Mouse (Mus musculus) mesoderm, embryonic 11.5 days (tissue): ENCODE results near the gene Mpdu1.
A peak's percentile ranks its signal among the peaks of the same experiment; 100 is the strongest.
"Not testable (repeated sequence)": the region's sequence is repeated elsewhere in the genome, so short reads cannot be mapped to it uniquely, and the experiment has no call there.

ENCODE experiments used
- DNase-seq: peaks from one replicate; pipeline ENCODE4 v3.0.0-alpha.2; 2012; ENCODE audit warnings: low read depth, low spot score

The Mpdu1 gene

GRCm38 (mm10) chr11:69665457-69665960 is 3.1 kb upstream of the Mpdu1 start:
- DNase-seq = no peak

- DNase-seq = no peak
Observed at GRCm38 (mm10) chr11:69664841-69665240, 2.4 kb upstream of the Mpdu1 start.

- DNase-seq = no peak
Observed at GRCm38 (mm10) chr11:69663795-69664194, 1.4 kb upstream of the Mpdu1 start.

GRCm38 (mm10) chr11:69662967-69663671 is 677 bp upstream of the Mpdu1 start:
- no peak for DNase-seq

DNA sequence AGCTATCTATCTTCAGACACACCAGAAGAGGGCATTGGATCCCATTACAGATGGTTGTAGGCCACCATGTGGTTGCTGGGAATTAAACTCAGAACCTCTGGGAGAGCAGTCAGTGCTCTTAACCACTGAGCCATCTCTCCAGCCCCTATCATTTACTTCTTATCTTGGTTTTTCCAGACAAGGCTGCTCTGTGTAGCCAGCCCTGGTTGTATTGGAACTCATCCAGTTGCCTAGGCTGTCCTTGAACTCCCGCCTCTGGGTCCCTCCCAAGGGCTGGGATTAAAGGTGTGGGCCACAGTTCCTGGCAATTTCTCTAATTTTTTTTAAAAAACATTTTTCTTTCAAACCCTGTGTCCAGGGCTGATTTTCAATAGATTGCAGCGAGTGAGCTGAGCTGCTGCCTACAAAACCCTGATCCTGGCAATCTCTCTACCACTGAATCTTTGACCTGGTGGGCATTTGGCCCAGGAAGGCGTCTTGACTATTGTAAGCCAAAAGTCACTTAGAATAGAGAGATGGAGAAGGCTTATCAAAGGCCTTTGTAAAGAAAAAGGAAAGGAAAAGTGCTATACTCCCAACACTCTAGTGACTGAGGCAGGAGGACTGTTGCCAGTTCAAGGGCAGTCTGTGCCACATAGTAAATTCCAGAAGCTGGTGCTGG is 1.1 kb downstream of the Mpdu1 start:
- DNase-seq = no peak

- DNase-seq = no peak
Observed at GRCm38 (mm10) chr11:69657462-69657881, 5.0 kb downstream of the Mpdu1 start.

GRCm38 (mm10) chr11:69656617-69657461 is 5.6 kb downstream of the Mpdu1 start:
- peak; percentile 77 for DNase-seq

DNA sequence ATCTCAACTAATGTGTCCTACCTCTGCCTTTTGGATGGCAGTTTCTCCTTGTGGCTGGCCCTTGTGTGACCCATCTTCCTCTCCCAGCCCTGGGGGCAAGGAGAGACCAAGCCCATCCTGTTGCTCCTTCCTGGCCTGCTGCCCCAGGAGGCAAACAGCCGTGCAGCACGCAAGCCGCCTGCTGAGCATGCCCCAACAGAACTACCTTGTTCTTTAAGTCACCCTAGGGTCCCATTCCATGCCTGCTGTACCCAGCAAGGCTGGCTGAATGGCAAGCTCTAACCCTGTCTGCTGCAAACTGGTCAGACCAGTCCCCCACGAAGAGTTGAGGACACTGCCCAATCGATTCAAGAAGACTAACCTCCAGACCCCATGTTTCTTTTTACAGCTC is 6.4 kb downstream of the Mpdu1 start:
- no peak for DNase-seq

DNA sequence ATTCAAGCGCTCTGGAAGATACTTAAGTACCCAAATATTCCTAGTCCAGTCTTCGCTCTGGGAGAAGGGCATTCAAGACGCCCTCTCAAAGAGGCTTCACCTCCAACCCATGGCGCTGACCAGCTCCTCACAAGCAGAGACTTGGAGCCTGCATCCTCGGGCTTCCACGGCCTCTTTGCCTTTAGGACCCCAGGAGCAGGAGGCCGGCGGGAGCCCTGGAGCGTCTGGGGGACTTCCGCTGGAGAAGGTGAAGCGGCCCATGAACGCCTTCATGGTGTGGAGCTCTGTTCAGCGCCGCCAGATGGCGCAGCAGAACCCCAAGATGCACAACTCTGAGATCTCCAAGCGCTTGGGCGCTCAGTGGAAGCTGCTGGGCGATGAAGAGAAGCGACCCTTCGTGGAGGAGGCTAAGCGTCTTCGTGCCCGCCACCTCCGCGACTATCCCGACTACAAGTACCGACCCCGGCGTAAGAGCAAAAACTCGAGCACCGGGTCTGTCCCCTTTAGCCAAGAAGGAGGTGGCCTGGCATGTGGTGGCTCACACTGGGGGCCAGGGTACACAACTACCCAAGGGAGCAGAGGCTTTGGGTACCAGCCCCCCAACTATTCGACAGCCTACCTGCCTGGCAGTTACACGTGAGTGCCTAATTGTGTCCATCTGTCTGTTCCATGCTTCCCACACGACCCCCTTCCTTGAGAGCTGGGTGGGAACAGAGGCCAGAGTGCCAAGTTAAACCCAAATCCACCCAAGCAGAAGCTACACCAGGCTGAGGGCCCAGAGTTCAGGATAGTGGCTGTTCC is 7.0 kb downstream of the Mpdu1 start, which contains the start of gene Sox15:
Gene Sox15 (plus strand): TSS at position 51 of the 801 bp plus-strand sequence.
- peak; percentile 88 for DNase-seq

- DNase-seq = no peak
Observed at GRCm38 (mm10) chr11:69654760-69655159, 7.7 kb downstream of the Mpdu1 start.

DNA sequence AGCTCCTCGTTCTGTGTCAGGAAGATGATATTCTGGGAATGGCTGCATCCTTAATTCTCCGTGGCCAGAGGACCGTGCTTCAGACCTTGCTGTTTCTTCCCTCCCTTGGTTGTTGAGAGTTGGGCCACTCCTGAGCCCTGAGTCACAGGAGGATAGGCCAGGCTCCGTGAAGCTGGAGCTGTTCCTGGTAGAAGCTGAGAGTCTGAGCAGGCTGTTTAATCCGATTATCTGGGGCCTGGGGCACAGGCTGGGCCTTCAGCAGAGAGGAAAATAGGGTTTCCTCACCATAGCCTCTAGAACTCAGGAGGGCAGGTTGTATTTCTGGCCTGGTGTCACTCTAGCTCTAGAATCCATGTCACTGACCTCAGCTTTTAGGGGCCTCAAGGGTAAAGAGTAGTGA is 9.0 kb downstream of the Mpdu1 start:
- no peak for DNase-seq

DNA sequence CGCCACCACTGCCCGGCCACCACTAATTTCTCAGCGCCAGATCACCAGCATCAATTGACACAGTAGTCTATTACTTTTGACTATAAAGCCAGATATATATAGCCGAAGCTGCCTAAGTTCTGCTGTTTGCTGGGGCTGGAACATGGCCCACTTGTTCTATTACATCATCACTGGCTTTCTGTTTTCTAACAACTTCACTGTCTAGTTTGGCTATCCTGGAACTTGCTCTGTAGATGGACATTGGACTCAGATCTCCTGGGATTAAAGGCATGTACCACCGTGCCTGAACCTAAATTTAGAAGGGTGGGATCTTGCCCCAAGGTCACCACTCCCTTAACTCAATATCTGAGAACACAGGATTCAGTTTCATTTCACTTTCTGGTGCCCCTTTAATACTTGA is 16.6 kb downstream of the Mpdu1 start:
- DNase-seq = no peak

DNA sequence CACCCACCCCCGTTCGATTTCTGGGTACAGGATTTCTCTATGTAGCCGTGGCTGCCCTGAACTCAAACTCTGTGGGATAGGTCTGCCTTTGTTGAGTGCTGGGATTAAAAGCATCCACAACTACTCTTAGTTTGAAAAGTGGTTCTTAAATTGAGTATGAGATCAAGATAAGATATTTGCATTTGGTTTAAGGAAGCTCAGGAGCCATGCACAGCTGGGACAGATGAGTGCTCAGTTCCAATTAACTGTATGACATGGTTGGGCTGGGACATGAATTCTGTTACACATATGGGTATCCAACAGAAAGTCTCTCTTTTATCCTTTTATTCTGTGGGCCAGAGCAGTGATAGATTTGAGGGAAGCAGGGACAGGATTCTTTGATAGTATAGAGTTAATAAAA is 27.0 kb downstream of the Mpdu1 start:
- no peak for DNase-seq

- DNase-seq = peak; percentile 44
Observed at GRCm38 (mm10) chr11:69633128-69633866, 29.1 kb downstream of the Mpdu1 start.

DNA sequence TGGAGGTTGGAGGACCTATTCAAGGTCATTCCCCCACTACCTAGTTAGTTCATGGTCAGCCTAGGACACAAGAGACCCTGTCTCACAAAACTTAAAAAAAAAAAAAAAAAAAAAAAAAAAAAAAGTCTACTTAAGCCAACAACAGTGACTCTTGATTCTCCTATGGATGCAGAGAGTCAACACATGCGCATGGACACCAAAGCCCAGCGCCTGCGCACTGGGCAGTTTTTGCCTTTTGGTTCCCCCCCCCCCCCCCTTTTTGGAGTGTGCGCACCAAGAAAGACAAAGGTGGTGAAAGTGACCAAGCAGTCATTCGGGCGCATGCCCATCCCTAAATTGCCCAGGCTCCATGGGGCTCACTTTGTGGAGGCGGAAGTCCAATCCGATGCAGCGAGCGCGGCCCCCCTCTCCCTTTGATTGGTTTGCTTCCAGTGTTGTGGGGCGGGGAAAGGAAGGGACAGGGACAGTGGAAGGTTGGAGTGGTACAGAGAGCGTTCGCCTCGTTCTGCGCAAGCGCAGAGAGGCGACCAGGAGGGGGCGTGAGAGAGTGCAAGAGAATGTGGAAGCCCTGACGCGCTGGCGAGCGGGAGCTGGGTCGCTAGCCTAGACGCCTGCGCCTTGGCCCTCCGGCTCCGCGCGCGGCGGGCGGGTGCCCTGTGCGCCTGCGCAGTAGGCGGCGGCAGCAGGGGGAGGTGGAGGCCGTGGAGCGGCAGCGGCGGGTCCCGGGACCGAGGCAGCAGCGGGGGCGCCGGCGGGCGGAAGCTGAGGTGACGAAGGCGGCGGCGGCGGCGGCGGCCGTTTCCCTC is 30.0 kb downstream of the Mpdu1 start, which contains the start of gene Fxr2:
Gene Fxr2 (plus strand): TSS at position 707 of the 806 bp plus-strand sequence.
- peak; percentile 100 for DNase-seq

DNA sequence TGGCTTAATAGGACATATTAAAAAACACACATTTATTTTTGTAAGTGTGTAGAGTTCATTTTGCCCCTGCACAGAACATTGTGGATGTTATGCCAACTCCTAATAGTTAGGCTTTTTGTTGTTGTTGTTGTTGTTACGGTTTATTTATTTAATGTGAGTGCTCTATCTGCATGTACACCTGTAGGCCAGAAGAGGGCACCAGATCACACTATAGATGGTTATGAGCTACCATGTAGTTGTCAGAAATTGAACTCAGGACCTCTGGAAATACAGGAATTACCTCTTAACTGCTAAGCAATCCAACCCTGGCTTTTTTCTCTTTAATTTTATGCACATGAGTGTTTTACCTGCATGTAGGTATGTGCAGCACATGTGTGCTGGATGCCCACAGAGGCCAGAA is 32.6 kb downstream of the Mpdu1 start:
- no peak for DNase-seq

DNA sequence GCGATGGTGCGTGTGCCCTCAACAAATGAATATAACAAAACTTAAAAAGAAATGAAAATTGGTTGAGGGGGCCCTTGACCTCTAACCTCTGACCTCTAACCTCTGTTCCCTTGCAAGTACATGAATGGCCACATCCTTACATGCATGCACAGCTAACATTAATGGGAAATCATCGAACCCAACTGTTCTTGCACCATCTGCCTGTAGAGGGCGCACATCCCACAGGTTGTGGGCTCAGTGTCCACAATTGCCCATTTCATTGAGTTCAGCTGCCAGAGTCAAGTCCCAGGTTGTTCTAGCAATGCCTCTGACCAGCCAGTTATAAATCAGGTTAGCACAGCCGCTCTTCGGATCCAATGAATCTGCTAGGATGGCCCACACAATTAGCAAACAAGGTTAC is 34.2 kb downstream of the Mpdu1 start:
- peak; percentile 92 for DNase-seq

GRCm38 (mm10) chr11:69624339-69624738 is 38.1 kb downstream of the Mpdu1 start:
- DNase-seq = not testable (repeated sequence)

DNA sequence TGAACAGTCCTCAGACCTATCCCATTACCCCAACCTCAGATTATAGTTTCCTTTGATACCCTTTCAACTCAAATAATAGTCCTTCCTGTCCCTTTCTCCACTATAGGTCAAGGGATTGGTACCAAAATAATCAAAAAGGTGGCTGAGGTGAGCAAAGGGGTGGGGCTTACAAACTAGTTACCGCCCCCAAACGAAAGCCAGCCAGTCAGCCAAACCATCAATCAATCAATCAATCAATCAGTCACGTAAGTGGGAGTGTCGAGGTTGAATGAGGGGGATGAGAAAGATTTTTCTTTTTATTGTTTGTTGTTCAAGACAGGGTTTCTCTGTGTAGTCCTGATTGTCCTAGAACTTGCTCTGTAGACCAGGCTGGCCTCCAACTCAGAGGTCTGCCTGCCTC is 39.4 kb downstream of the Mpdu1 start:
- no peak for DNase-seq

- DNase-seq = no peak
Observed at GRCm38 (mm10) chr11:69622406-69622805, 40.0 kb downstream of the Mpdu1 start.
